Mouse (Mus musculus) small intestine, adult 2 months (tissue): ENCODE results near the gene Gm20388. TPM values are rescaled to one million over a fixed set of nuclear protein-coding genes. Genes with fewer than 3 reads are reported as not detected.

ENCODE experiments used
- H3K27ac ChIP-seq: fragments of 200-500 bp; 2 replicates; pipeline ENCODE4 v1.5.1; 2012; ENCODE audit warnings: low read depth, low read length, control low read depth, inconsistent platforms; ENCODE audit not compliant: insufficient read depth
- H3K27me3 ChIP-seq: fragments of 200-500 bp; 2 replicates; pipeline ENCODE4 v1.6.1; 2012; ENCODE audit warnings: mild to moderate bottlenecking, moderate library complexity, low read length, inconsistent platforms; ENCODE audit not compliant: control insufficient read depth, insufficient read depth
- H3K36me3 ChIP-seq: fragments of 200-500 bp; 2 replicates; pipeline ENCODE4 v1.6.1; 2012; ENCODE audit warnings: mild to moderate bottlenecking, low read length, control low read depth, inconsistent platforms; ENCODE audit not compliant: control insufficient read depth, insufficient read depth
- H3K4me1 ChIP-seq: fragments of 200-500 bp; 2 replicates; pipeline ENCODE4 v1.6.1; 2012; ENCODE audit warnings: low read length, inconsistent platforms, mixed read lengths; ENCODE audit not compliant: control insufficient read depth, insufficient read depth, insufficient read length
- H3K4me3 ChIP-seq: fragments of 200-500 bp; 2 replicates; pipeline ENCODE4 v1.5.1; 2012; ENCODE audit warnings: low read depth, mild to moderate bottlenecking, control low read depth, inconsistent platforms, low read length, moderate library complexity
- CTCF ChIP-seq: fragments of 200-500 bp; IDR thresholded peaks from 2 replicates; pipeline ENCODE4 v1.5.1; 2012; ENCODE audit warnings: low read depth, mild to moderate bottlenecking, control low read depth, inconsistent platforms, low read length, moderate library complexity, mixed read lengths; ENCODE audit not compliant: insufficient replicate concordance, insufficient read length; ENCODE audit errors: extremely low read depth
- POLR2A ChIP-seq: fragments of 200-500 bp; IDR thresholded peaks from 2 replicates; pipeline ENCODE4 v1.6.1; 2012; ENCODE audit warnings: low read depth, mild to moderate bottlenecking, control low read depth, inconsistent platforms, low read length, moderate library complexity
- WGBS: fragments of 180-500 bp; shearing (Covaris S2); methylation state at CpG from one replicate; pipeline ENCODE4 v1.1.7; 2018; 5-methylcytosine and 5-hydroxymethylcytosine counted together
- polyA plus RNA-seq: library from polyadenylated mRNA; depleted of rRNA; stranded (reverse); fragments of >200 nt; gene quantifications from 2 replicates; pipeline ENCODE4 v1.2.3, GENCODE M21; 2012

The Gm20388 gene
- polyA plus RNA-seq, 1 experiment: 37.3 TPM

DNA sequence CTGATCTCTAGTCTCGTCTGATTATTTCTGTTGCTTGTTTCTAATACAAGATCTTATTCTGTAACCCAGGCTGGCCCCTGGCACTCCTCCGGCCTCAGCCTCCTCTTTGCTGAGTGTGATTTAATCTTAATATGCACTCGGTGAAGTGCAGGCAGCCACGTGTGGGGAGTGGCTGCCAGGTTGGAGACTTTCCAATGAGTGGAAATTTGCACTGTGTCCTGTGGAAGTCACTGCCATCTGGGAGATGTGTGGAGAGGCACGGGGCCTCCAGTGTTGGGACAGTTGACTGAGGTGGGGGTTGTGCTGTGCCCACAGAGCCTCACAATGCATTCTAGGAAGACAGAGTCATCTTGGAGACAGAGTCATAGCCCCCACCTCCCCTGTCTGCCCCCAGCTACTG lies 1871.9 kb downstream of the Gm20388 start:
- Histone ChIP-seq H3K4me1 (no peaks in the 10 kb centered on the region), H3K4me3 (no peak overlapping the region), H3K36me3 (no peaks in the 10 kb centered on the region), H3K27ac (no peak overlapping the region), H3K27me3 (no peaks in the 10 kb centered on the region)
- TF ChIP-seq CTCF: no peak
- no peak for TF ChIP-seq POLR2A
- 43% methylated on average over 5 of the region's 5 CpGs for WGBS

DNA sequence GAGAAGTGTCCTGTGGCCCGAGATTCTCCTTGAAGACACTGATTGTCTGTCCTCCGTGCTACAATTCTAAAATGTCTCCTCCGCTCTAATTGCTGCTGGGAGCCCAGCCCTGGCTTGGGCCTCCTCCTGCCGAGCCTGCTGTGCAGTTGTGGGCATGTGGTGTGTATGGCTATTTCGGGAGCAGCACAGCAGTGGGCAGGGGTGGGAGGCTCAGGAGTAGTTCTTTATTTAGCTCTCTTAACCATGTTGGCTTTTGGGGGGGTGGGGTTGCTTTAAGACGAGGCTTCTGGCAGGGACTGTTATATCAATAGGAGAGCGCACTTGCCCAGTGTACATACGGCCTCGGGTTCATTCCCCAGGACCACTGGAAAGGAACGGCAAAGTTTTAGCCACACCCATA lies 1875.9 kb downstream of the Gm20388 start:
- 34% methylated on average over 10 of the region's 10 CpGs for WGBS
- no peak overlapping the region for H3K4me3 ChIP-seq
- TF ChIP-seq POLR2A: no peak
- no peak for TF ChIP-seq CTCF

DNA sequence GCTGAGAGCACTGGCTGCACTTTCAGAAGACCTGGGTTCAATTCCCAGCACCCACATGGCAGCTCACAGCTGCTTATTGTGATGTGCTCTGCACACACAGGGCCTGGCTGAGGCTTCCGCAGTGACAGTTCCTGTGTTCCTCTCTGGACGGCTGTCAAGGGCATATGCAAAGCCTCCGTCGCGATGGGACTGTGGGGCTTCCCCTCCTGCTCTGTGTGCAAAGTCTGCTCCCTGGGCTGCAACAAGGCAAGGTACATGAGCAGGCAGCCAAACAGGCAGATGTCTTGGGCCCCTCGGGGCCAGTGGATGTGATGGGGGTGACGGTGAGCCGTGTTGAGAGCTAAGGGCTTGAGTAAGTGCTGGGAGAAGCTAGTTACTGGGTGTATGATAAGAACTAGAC lies 1878.1 kb downstream of the Gm20388 start:
- Histone ChIP-seq H3K27me3 (no peaks in the 10 kb centered on the region), H3K4me3 (no peak overlapping the region), H3K27ac (no peak overlapping the region), H3K4me1 (0 out of 2 replicates have a peak, but pooled peaks cover 2% of the 10 kb centered on the region), H3K36me3 (no peaks in the 10 kb centered on the region)
- 70% methylated on average over 8 of the region's 8 CpGs for WGBS
- TF ChIP-seq POLR2A (no peak), CTCF (no peak)

More for the DNA sequence above, 1875.9 kb downstream of the Gm20388 start:
- H3K4me1 ChIP-seq: no peaks in the 10 kb centered on the region
- H3K27me3 ChIP-seq: no peaks in the 10 kb centered on the region
- no peaks in the 10 kb centered on the region for H3K36me3 ChIP-seq
- no peak overlapping the region for H3K27ac ChIP-seq

DNA sequence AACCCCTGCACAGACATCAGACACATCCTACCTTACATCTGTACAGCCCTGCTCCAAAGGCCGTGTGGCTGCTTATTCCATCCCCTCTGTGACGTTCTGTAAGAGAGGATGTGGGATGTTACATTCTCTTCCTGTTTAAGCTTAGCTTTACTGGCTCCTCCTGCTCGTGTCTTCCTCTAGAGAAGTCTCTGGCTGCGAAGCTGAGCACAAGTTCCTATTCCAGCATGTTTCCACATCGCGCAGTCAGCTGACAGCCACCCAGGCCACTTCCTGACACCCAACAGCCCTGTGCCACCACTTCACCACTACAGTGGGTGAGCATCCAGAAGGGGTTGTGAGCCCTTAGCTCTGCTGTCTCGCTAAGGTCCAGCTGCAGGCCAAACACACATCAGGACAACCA lies 1881.5 kb downstream of the Gm20388 start:
- Histone ChIP-seq H3K4me1 (0 out of 2 replicates have a peak, but pooled peaks cover 2% of the 10 kb centered on the region), H3K4me3 (no peak overlapping the region), H3K36me3 (peaks cover 5% of the 10 kb centered on the region), H3K27ac (0 out of 2 replicates have a peak overlapping the region, but pooled peaks have one; percentile 34), H3K27me3 (no peaks in the 10 kb centered on the region)
- TF ChIP-seq POLR2A (no peak), CTCF (no peak)
- WGBS: 70% methylated on average over 7 of the region's 7 CpGs

DNA sequence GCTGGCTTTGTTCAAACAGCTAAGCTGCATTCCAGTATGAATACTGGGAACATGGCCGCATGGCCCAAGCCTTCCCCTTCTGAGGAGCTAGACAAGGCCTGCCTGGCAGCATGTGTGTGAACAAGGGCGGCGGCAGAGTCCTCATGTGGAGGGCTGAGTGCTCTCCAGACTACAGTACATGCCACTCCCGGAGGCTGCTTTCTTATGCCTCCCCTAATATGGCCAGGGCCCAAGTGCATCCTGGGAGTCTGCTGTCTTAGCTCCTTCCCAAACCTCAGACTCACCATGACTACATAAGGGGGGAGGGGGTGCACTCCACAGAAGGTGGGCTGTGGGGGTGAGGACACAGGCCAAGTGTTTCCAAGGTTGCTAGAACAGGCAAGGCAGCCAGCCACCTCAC lies 1882.0 kb downstream of the Gm20388 start:
- peaks cover 5% of the 10 kb centered on the region for H3K36me3 ChIP-seq
- H3K4me3 ChIP-seq: no peak overlapping the region
- no peak overlapping the region for H3K27ac ChIP-seq
- TF ChIP-seq CTCF (no peak), POLR2A (no peak)
- 0 out of 2 replicates have a peak, but pooled peaks cover 2% of the 10 kb centered on the region for H3K4me1 ChIP-seq
- H3K27me3 ChIP-seq: no peaks in the 10 kb centered on the region
- WGBS: 59% methylated on average over 4 of the region's 4 CpGs

DNA sequence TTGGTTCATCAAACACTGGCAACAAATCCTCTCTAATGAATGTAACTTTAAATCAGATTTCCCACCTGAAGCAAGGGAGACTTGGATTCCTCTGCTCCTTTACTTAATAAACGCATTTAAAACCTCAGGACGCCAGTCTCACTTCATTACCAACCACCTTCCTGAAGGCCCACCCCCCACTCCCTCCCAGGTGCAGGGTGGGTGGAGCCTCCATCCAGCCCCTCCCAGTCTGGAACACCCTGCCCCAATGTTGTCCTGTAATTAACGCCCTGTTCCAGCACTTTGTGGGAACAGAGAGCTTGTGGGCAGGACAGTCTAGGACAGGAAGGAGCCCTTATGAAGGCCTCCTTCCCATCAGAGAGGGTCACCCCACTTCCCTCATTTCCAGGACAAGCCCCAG lies 1883.5 kb downstream of the Gm20388 start:
- WGBS: 31% methylated on average over 3 of the region's 3 CpGs
- H3K36me3 ChIP-seq: peaks cover 7% of the 10 kb centered on the region

DNA sequence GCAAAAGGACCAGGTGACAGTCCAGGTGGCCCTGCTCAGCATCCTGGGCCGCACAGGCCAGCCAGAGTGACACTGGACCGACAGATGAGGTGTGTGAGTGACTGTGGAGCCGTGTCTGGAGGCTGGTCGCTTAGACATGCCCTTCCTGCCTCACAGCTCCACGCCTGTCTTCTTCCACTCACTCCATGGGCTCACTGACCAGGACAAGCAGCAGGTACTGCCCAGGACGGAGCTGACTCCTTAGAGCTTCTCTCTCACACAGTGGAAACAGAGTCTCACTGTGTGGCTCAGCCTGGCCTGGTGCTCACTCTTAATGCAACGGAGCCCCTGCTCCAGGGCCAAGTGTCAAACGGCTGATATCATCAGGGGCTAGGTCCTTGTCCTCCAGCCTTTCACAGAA lies 1884.8 kb downstream of the Gm20388 start:
- WGBS: 87% methylated on average over 8 of the region's 8 CpGs
- no peaks in the 10 kb centered on the region for H3K27me3 ChIP-seq
- no peak overlapping the region for H3K27ac ChIP-seq
- H3K4me3 ChIP-seq: no peak overlapping the region
- TF ChIP-seq POLR2A (no peak), CTCF (no peak)
- H3K36me3 ChIP-seq: peaks cover 8% of the 10 kb centered on the region
- H3K4me1 ChIP-seq: 0 out of 2 replicates have a peak, but pooled peaks cover 2% of the 10 kb centered on the region

More for the DNA sequence above, 1883.5 kb downstream of the Gm20388 start:
- no peak overlapping the region for H3K27ac ChIP-seq
- no peak for TF ChIP-seq CTCF
- no peak for TF ChIP-seq POLR2A
- H3K27me3 ChIP-seq: no peaks in the 10 kb centered on the region
- no peak overlapping the region for H3K4me3 ChIP-seq
- H3K4me1 ChIP-seq: 0 out of 2 replicates have a peak, but pooled peaks cover 2% of the 10 kb centered on the region

DNA sequence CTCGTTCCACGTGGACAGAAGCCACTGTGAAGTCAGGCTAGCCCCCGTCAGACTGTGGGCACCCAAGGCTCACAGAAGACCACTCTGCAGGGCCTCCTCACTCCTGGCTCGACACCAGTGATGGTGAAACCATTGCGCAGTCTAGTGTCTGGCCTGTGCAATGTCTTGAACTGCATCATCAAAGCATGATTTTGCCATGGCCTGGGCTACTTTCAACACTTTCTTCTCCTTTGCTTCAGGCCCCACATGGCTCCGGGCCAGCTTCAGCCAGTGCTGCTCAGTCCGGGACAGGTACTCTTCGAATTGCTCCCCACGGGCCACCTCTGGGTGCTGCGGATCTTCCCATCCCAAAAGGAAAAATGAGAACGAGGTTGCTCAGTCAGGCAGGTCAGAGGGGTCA lies 1885.8 kb downstream of the Gm20388 start:
- 89% methylated on average over 11 of the region's 11 CpGs for WGBS
- peaks cover 13% of the 10 kb centered on the region for H3K36me3 ChIP-seq
- H3K4me3 ChIP-seq: no peak overlapping the region

More for the DNA sequence above, 1885.8 kb downstream of the Gm20388 start:
- TF ChIP-seq POLR2A: no peak
- TF ChIP-seq CTCF: no peak
- Histone ChIP-seq H3K27me3 (no peaks in the 10 kb centered on the region), H3K4me1 (0 out of 2 replicates have a peak, but pooled peaks cover 2% of the 10 kb centered on the region), H3K27ac (no peak overlapping the region)
